Mouse (Mus musculus): ENCODE measurements around the gene Cdca8. TPM values are rescaled to one million over a fixed set of nuclear protein-coding genes. Genes with fewer than 3 reads are reported as not detected.

Cdca8 gene
- polyA plus RNA-seq, 1 experiment from 2014 or later, result 70.3 TPM

DNA sequence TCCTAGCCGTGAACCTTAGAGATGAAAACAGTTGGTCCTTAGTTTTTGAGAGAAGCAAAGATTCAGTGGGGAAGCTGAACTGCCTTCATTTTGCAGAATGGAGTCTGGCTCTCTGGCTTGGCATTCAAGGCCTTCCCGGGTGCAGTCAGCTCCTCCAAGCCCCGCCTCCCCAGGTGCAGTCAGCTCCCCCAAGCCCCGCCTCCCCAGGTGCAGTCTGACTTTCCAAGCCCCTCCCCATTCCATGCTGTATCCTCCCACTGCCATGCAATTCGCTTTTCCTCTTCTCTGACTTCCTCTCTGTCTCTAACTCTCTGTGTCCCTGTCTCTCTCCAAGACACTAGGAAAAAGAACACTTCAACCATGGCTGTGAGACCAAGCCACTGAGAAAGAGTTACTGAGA lies 39.1 kb upstream of the Cdca8 start:
- Histone ChIP-seq H3K27ac (replicated peaks; ENCODE audit: low read depth, low read length) (no peak overlapping the region), H3K4me1 (ENCODE audit: control insufficient read depth, insufficient read depth, low read length) (peaks cover 4% of the 10 kb centered on the region; the same call in 1 of the 2 replicates), H3K4me2 (ENCODE audit: low read depth, low read length) (no peak overlapping the region), H3K4me3 (ENCODE audit: low read depth, low read length) (no peak overlapping the region), H3K36me3 (ENCODE audit: control insufficient read depth, insufficient read depth, low read length) (no peaks in the 10 kb centered on the region), H3K27me3 (replicated peaks; ENCODE audit: control insufficient read depth, insufficient read depth, low read length) (peaks cover 20% of the 10 kb centered on the region), H3K9ac (ENCODE audit: low read depth, low read length) (no peak overlapping the region), H3K9me3 (ENCODE audit: control insufficient read depth, low read length) (no peaks in the 10 kb centered on the region)
- 26% methylated on average over 5 of the region's 5 CpGs for WGBS
- DNase-seq (ENCODE audit: low spot score), result no peak
- ATAC-seq (ENCODE audit: low read depth), result no peak

DNA sequence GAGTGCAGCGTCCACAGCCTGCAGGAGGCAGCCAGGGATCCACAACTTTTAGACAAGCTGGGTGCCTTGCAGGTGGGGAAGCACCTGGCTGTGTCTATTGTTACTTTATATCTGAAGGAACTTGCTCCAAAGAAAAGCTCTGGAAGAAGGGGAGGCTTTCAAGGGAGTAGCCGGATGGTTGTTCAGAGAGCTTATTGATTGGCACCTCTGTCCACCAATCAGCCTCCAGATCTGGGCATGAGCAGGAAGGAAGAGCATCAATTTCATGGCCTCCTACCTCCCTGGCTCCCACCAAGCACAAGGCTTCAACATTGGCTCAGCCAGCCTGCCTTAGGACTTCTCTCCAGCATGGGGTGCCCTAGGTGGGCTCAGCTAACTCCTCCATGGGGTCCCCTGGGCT lies 34.2 kb upstream of the Cdca8 start:
- Histone ChIP-seq H3K4me3 (ENCODE audit: low read depth, low read length) (no peak overlapping the region), H3K27ac (replicated peaks; ENCODE audit: low read depth, low read length) (no peak overlapping the region), H3K9ac (ENCODE audit: low read depth, low read length) (no peak overlapping the region), H3K27me3 (replicated peaks; ENCODE audit: control insufficient read depth, insufficient read depth, low read length) (0 out of 2 replicates have a peak, but pooled peaks cover 7% of the 10 kb centered on the region), H3K4me1 (ENCODE audit: control insufficient read depth, insufficient read depth, low read length) (peaks cover 42% of the 10 kb centered on the region), H3K36me3 (ENCODE audit: control insufficient read depth, insufficient read depth, low read length) (no peaks in the 10 kb centered on the region), H3K9me3 (ENCODE audit: control insufficient read depth, low read length) (no peaks in the 10 kb centered on the region), H3K4me2 (ENCODE audit: low read depth, low read length) (no peak overlapping the region)
- 70% methylated on average over 2 of the region's 2 CpGs for whole genome bisulfite sequencing
- ATAC-seq (ENCODE audit: low read depth) (no peak), DNase-seq (ENCODE audit: low spot score) (peak; percentile 61)

DNA sequence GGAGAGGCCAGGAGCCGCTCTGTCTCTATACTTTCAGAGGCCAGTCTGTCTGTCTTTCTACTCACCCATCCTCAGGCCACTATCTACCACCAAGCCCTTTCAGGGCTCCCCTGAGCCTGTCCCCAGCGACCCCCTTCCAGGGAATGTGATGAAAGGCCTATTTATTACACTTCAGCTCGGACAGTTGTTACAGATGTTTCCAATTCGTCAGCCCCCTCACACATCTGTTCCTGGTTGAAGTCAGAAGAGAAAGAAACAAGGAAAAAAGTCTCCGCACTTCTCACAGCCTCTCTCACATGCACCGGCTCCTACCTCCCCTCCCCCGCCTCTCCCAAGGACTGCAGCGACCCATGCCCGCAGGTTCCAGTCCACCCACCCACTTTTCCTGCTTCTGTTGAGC lies 33.2 kb upstream of the Cdca8 start:
- Histone ChIP-seq H3K4me3 (ENCODE audit: low read depth, low read length) (no peak overlapping the region), H3K9ac (ENCODE audit: low read depth, low read length) (no peak overlapping the region), H3K27ac (replicated peaks; ENCODE audit: low read depth, low read length) (no peak overlapping the region), H3K9me3 (ENCODE audit: control insufficient read depth, low read length) (no peaks in the 10 kb centered on the region), H3K27me3 (replicated peaks; ENCODE audit: control insufficient read depth, insufficient read depth, low read length) (0 out of 2 replicates have a peak, but pooled peaks cover 7% of the 10 kb centered on the region), H3K4me2 (ENCODE audit: low read depth, low read length) (no peak overlapping the region), H3K4me1 (ENCODE audit: control insufficient read depth, insufficient read depth, low read length) (peaks cover 43% of the 10 kb centered on the region), H3K36me3 (ENCODE audit: control insufficient read depth, insufficient read depth, low read length) (no peaks in the 10 kb centered on the region)
- peak; percentile 4; the same call in 1 of the 2 replicates for ATAC-seq (ENCODE audit: low read depth)
- 12% methylated on average over 9 of the region's 9 CpGs for WGBS
- DNase-seq (ENCODE audit: low spot score), result peak; percentile 75

DNA sequence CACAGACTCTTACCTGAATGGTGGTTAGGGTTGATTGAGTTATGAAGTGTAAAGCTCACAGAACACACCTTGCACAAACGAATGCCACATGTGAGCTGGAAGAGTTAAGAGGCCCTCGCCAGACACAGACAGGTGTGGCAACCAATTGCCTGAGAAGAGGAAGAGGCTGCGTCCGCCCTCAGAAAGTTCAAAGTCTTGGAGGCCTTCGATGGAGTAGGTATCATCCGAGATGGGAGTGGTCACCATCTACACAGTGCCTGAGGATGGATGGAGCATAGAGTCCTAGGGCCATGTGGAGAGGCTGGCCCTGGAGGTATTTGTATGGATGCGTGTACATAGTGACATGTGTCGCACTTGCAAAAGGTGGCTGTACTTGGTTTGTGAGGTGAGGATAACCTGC lies 32.0 kb upstream of the Cdca8 start:
- Histone ChIP-seq H3K4me2 (ENCODE audit: low read depth, low read length) (no peak overlapping the region), H3K27ac (replicated peaks; ENCODE audit: low read depth, low read length) (no peak overlapping the region), H3K27me3 (replicated peaks; ENCODE audit: control insufficient read depth, insufficient read depth, low read length) (peaks cover 7% of the 10 kb centered on the region; the same call in 1 of the 2 replicates), H3K4me3 (ENCODE audit: low read depth, low read length) (no peak overlapping the region), H3K9me3 (ENCODE audit: control insufficient read depth, low read length) (no peaks in the 10 kb centered on the region), H3K4me1 (ENCODE audit: control insufficient read depth, insufficient read depth, low read length) (peaks cover 43% of the 10 kb centered on the region), H3K9ac (ENCODE audit: low read depth, low read length) (no peak overlapping the region), H3K36me3 (ENCODE audit: control insufficient read depth, insufficient read depth, low read length) (no peaks in the 10 kb centered on the region)
- no peak for ATAC-seq (ENCODE audit: low read depth)
- DNase-seq (ENCODE audit: low spot score), result no peak
- 70% methylated on average over 8 of the region's 8 CpGs for WGBS

GRCm38 (mm10) chr4:124970677-124971076 lies 31.6 kb upstream of the Cdca8 start:
- H3K9me3 ChIP-seq (ENCODE audit: control insufficient read depth, low read length), result no peaks in the 10 kb centered on the region
- H3K4me2 ChIP-seq (ENCODE audit: low read depth, low read length), result no peak overlapping the region
- H3K27me3 ChIP-seq (replicated peaks; ENCODE audit: control insufficient read depth, insufficient read depth, low read length), result peaks cover 7% of the 10 kb centered on the region; the same call in 1 of the 2 replicates
- peaks cover 43% of the 10 kb centered on the region for H3K4me1 ChIP-seq (ENCODE audit: control insufficient read depth, insufficient read depth, low read length)
- H3K36me3 ChIP-seq (ENCODE audit: control insufficient read depth, insufficient read depth, low read length), result no peaks in the 10 kb centered on the region
- DNase-seq (ENCODE audit: low spot score) (no peak), ATAC-seq (ENCODE audit: low read depth) (no peak)
- no peak overlapping the region for H3K9ac ChIP-seq (ENCODE audit: low read depth, low read length)
- 31% methylated on average over 5 of the region's 5 CpGs for WGBS
- H3K4me3 ChIP-seq (ENCODE audit: low read depth, low read length), result no peak overlapping the region
- no peak overlapping the region for H3K27ac ChIP-seq (replicated peaks; ENCODE audit: low read depth, low read length)

DNA sequence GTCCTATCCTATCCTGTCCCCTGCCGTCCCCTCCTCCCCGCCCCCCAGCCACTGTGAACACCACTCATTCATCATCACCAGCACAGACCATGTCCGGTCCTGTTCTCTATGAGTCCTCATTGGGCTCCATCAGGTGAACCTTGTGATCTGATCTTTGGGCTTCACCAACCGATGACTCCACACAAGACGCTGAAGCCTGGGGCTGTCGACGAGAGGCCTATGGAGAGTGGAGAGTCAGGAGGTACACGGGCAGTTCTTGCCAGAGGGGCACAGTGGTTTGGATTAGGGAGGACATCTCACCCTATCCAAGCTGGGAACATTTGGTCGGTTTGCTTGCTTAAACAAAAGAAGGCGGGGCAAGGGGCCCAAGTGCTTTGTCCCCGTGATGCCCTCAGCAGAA lies 31.1 kb upstream of the Cdca8 start:
- Histone ChIP-seq H3K4me3 (ENCODE audit: low read depth, low read length) (no peak overlapping the region), H3K9me3 (ENCODE audit: control insufficient read depth, low read length) (no peaks in the 10 kb centered on the region), H3K9ac (ENCODE audit: low read depth, low read length) (no peak overlapping the region), H3K4me1 (ENCODE audit: control insufficient read depth, insufficient read depth, low read length) (peaks cover 43% of the 10 kb centered on the region), H3K36me3 (ENCODE audit: control insufficient read depth, insufficient read depth, low read length) (no peaks in the 10 kb centered on the region), H3K27me3 (replicated peaks; ENCODE audit: control insufficient read depth, insufficient read depth, low read length) (peaks cover 7% of the 10 kb centered on the region; the same call in 1 of the 2 replicates), H3K4me2 (ENCODE audit: low read depth, low read length) (no peak overlapping the region), H3K27ac (replicated peaks; ENCODE audit: low read depth, low read length) (no peak overlapping the region)
- ATAC-seq (ENCODE audit: low read depth) (no peak), DNase-seq (ENCODE audit: low spot score) (no peak)
- 67% methylated on average over 11 of the region's 11 CpGs for WGBS

GRCm38 (mm10) chr4:124969219-124969848 lies 30.2 kb upstream of the Cdca8 start:
- peaks cover 43% of the 10 kb centered on the region for H3K4me1 ChIP-seq (ENCODE audit: control insufficient read depth, insufficient read depth, low read length)
- 0 out of 2 replicates have a peak overlapping the region, but pooled peaks have one; percentile 17 for H3K9ac ChIP-seq (ENCODE audit: low read depth, low read length)
- no peaks in the 10 kb centered on the region for H3K36me3 ChIP-seq (ENCODE audit: control insufficient read depth, insufficient read depth, low read length)
- H3K27ac ChIP-seq (replicated peaks; ENCODE audit: low read depth, low read length), result peak overlapping the region; percentile 35
- peaks cover 7% of the 10 kb centered on the region; the same call in 1 of the 2 replicates for H3K27me3 ChIP-seq (replicated peaks; ENCODE audit: control insufficient read depth, insufficient read depth, low read length)
- ATAC-seq (ENCODE audit: low read depth), result peak; percentile 62; the same call in 1 of the 2 replicates
- peak overlapping the region; percentile 14; the same call in 1 of the 2 replicates for H3K4me2 ChIP-seq (ENCODE audit: low read depth, low read length)
- H3K9me3 ChIP-seq (ENCODE audit: control insufficient read depth, low read length), result no peaks in the 10 kb centered on the region
- 33% methylated on average over 7 of the region's 7 CpGs for WGBS
- no peak overlapping the region for H3K4me3 ChIP-seq (ENCODE audit: low read depth, low read length)
- peak; percentile 50 for DNase-seq (ENCODE audit: low spot score)

- Histone ChIP-seq H3K4me1 (ENCODE audit: control insufficient read depth, insufficient read depth, low read length) (peaks cover 43% of the 10 kb centered on the region), H3K9ac (ENCODE audit: low read depth, low read length) (0 out of 2 replicates have a peak overlapping the region, but pooled peaks have one; percentile 17), H3K4me2 (ENCODE audit: low read depth, low read length) (peak overlapping the region; percentile 14; the same call in 1 of the 2 replicates), H3K36me3 (ENCODE audit: control insufficient read depth, insufficient read depth, low read length) (no peaks in the 10 kb centered on the region), H3K27ac (replicated peaks; ENCODE audit: low read depth, low read length) (peak overlapping the region; percentile 35), H3K4me3 (ENCODE audit: low read depth, low read length) (no peak overlapping the region), H3K27me3 (replicated peaks; ENCODE audit: control insufficient read depth, insufficient read depth, low read length) (peaks cover 3% of the 10 kb centered on the region; the same call in 1 of the 2 replicates), H3K9me3 (ENCODE audit: control insufficient read depth, low read length) (no peaks in the 10 kb centered on the region)
- ATAC-seq (ENCODE audit: low read depth) (no peak; the same call in 1 of the 2 replicates), DNase-seq (ENCODE audit: low spot score) (peak; percentile 72)
- 14% methylated on average over 6 of the region's 6 CpGs for WGBS
Observed at GRCm38 (mm10) chr4:124968711-124969110, 29.6 kb upstream of the Cdca8 start.
